Mouse (Mus musculus) urinary bladder, postnatal 36 days (tissue): ENCODE measurements around the gene Naa40.
A peak's percentile ranks its signal among the peaks of the same experiment; 100 is the strongest.

ENCODE experiments used
- DNase-seq, 2 experiments: peaks; one replicate each; pipeline ENCODE4 v3.0.0; 2022; ENCODE audit warnings: low spot score in 2 of 2, mixed read lengths in 1 of 2

Naa40 gene

GRCm38 (mm10) chr19:7217162-7217925 is 23.6 kb downstream of the Naa40 start, which contains the start of gene Cox8a:
Gene Cox8a, minus strand, starts transcription at chr19:7217616.
- peak; percentile 90 to 97 for DNase-seq

DNA sequence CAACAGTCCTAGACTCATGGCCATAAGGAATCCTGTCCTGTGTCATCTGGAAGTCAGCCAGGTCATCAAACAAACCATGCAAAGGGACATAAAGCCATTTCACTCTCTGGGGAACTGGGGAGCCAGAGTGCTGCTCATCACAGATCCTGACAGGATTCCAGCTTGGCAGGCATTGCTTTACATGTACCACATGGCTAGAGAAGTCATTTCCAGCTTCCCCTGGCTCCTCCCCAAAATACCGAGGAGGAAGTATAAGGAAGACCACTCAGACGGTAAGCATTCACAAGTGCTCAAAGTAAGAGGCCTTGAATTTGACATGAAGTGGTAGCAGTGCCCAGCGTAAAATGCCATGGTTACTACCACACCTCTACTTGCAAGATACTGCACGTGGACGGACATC is 26.5 kb downstream of the Naa40 start:
- DNase-seq = no peak

- no peak for DNase-seq
Observed at GRCm38 (mm10) chr19:7213010-7213409, 28.0 kb downstream of the Naa40 start.

- DNase-seq = no peak
Observed at GRCm38 (mm10) chr19:7212216-7212615, 28.8 kb downstream of the Naa40 start.

GRCm38 (mm10) chr19:7209907-7210646 is 30.9 kb downstream of the Naa40 start:
- no peak for DNase-seq

DNA sequence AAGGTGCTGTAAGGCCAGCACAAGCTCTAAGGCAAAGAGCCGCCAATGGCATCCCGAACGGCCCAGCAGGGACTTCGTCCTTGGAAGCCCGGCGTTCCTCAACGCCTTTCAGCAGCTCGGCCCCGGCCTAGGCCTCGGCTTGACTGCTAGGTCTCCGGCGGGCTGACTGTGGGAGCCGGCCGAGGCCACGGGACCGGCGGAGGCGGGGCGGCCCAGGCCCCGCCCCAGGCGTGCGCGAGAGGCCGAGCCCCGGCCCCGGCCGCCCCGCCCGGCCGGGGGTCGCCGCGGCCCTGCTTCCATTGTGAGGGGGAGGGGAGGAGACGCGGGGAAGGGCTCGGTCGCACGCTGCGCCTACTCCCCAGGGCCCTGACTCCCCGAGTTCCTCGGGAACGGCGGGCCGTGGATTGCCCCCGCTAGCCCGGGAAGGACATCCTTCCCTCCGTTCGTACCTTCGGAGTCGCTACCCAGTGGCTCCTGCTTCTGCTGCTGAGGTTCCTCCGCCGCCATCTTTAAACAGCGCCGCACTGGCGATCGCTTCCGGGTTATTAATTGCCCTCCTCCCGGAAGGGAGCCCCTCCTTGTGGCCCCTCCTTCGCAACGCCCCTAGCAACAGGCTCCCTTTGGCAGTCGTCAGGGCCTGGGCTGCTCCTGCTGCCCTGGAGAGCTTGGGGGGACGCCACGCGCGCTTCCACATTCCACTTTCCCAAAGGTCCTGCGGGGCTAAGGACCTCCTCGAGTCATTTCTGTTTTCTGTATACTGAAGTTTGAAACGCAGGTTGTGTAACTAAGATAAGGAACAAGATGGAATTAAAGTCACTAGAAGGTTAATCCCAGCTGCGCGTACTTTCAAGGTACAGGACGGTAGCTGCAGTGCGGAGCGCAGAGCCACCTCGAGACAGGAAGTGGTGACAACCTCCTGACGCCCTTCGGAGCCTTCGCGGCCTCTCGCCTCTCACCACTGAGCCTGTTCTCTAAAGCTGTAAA is 34.9 kb downstream of the Naa40 start, which contains the start of gene Otub1:
Gene Otub1, minus strand, starts transcription at position 564 of the 984 bp plus-strand sequence.
- peak; percentile 89 to 94 for DNase-seq

DNA sequence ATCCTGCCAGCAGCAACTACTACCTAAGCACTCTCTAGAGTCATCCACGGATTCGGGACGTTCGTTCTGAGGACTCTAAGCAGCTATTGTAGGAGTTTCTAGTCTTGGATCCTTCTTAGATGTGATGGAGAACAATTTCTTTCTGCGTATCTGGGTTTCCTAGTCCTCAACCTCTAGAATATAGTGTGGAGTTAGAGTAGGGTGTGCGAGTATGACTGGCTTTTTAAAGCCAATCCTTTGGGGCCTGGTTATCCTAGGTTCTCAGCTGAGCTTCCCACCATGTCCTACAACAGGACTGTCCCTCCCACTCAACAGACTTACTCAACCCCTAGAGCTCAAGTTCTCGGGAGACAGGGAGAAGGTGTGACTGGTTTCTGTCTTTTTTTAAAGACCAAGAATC is 35.7 kb downstream of the Naa40 start:
- no peak for DNase-seq

DNA sequence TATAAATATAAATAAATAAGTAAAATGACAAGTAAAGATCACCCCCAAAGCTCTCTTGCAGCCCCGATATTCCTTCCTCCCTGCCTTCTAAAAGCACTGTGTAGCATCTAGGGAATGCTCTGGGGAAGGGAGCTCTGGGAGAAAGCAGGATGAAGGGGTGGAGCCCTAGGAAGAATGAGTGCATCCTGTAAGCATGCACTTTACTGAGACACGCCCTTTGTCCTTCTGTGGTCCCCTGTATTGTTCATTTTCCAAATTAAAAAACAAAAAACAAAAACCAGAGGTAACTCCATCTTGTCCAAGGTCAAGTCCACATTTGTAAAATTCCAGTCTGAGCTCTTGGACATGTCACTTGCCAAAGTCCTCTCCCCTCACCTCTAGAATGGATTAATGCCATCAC is 36.1 kb downstream of the Naa40 start:
- DNase-seq = no peak

GRCm38 (mm10) chr19:7200427-7200826 is 40.6 kb downstream of the Naa40 start:
- DNase-seq = no peak

GRCm38 (mm10) chr19:7199089-7199488 is 41.9 kb downstream of the Naa40 start:
- DNase-seq = no peak

DNA sequence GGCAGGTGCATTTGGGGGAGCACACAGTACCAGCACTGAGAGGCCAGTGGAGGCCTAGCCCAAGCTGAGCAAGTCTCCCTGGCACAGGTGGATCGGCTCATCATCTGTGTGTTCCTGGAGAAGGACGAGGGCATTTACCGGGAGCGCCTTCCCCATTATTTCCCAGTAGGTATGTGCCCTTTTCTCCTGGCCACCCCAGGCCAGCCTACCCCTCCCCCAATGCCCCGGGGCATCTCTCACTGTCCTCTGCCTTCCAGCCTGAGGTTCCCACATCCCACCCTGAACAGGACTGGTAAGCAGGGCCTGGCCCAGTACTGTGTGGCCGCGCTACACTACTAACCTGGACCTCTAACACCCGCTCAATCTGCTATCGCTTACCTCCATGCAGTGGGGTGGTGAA is 43.5 kb downstream of the Naa40 start:
- no peak for DNase-seq

GRCm38 (mm10) chr19:7196741-7197270 is 44.2 kb downstream of the Naa40 start:
- no peak for DNase-seq

DNA sequence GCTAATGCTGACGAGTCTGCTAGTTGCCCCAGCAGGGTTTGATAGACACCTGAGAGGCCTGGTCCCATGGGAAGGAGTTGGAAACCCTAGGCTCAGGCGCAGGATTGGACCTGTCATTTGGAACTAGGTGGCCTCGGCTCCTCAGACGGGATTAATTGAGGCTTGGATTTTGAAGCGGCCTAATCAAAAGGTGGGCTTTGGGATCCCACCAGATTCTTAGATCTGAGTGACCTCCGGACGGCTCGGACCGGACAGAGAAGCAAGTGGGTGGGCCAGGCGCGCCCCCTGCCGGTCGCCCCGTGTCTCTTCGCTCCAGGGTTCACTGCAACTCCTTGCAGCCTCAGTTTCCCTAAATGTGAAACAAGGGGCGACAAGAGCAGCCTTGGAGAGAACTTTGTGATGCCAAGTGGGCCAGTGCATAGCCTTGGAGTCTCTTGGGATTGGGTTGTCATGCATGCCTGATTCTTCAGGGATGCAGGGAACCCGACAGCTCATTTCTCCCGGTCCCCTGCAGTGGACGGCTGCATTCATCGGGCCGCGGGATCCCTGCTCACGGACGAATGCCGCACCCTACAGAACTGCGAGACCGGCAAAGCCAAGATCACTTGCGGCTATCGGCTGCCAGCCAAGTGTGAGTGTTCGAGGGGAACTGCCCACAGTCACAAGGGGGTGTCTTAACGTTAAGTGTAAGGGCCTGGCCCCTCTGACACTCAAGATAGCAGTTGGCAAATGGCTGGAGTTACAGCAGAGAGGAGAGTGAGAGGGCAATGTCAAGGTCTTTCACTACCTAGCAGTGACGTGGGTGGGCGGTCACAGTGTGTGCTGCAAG is 44.9 kb downstream of the Naa40 start:
- peak in 1 of 2 experiments; percentile 67 for DNase-seq

DNA sequence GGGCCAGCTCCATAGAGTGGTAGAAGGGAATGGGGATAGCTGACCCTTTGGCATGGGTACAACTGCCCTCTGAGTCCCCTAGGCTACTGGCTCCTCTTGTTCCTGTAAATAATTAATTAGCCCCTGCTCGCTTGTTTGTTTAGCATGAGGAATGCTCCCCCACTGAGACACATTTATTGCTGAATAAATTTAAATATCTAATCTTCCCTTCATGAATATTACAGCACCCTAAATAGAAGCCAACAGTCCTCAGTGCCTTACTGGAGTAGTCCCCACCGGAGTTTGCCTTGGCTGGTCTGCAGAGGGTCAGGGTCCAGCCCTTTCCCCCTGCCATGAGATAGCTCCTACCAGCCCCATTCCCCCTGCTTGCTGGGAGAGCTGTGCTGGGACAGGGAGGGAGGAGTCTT is 48.4 kb downstream of the Naa40 start:
- no peak for DNase-seq

GRCm38 (mm10) chr19:7191639-7192038 is 49.3 kb downstream of the Naa40 start:
- no peak for DNase-seq

DNA sequence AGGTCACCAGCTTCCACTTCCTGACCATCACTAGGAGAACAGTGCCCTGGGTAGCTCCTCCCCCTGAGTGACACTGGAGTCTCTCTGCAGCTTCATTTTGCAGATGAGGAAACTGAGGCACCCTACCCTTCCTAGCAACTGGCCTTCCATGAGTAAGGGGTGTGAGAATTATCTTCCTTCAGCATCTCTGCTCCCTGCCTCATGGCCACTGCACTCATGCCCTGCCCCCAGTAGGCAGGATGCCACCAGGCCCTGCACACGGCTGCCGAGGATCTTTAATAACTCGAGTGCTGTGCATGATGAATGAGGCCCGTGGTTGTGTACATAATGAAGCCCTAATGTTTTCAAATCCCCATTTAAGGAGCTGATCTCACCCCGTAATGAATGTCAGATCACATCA is 50.0 kb downstream of the Naa40 start:
- DNase-seq = no peak

- DNase-seq = no peak
Observed at GRCm38 (mm10) chr19:7189026-7189425, 52.0 kb downstream of the Naa40 start.

GRCm38 (mm10) chr19:7187157-7187556 is 53.8 kb downstream of the Naa40 start:
- no peak for DNase-seq

DNA sequence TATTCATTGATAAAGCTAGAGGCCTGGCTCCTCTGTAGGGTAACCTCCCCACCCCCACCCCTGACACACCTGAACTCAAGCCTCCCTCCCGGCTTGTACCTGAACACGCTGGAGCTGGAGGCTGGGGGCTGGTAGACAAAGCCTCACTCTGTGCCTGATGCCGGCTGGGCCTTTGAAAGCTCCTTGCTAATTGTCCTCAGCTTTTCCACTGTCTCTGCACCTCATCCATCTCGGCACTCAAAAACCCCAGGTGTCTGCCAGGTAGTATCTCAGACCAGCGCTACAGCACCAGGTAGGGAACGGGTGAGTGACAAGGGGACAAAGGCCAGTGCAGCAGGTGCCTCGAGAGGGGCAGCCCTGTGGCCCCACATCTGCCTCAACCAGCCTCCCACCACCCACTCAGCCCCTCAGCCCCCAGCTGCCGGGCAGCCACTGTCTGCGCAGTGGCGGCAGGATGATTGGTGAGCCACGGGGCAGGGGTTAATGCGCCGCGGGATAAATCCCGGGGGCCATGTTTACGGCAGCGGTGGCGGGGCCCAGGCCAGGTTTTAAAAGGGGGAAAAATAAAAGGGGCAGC is 55.2 kb downstream of the Naa40 start:
- no peak for DNase-seq

DNA sequence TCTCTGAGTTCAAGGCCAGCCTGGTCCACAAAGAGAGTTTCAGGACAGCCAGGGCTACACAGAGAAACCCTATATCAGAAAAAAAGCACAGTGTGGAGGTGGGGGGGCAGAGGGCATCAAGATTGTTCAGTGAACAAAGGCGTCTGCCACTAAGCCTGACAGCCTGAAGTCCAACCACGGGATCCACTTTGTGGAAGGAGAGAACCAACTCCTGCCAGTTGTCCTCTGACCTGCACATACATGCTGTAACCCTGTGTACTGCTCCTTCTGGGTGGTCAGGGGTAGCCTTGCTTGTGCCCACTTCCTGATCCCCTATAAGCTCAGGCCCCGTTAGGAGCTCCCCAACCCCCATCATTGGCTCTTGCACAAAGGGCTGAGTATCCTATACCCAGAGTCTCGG is 55.9 kb downstream of the Naa40 start:
- DNase-seq = no peak
